Mouse (Mus musculus): ENCODE results near the gene Nrde2.
A peak's percentile ranks its signal among the peaks of the same experiment; 100 is the strongest.

Nrde2 gene

DNA sequence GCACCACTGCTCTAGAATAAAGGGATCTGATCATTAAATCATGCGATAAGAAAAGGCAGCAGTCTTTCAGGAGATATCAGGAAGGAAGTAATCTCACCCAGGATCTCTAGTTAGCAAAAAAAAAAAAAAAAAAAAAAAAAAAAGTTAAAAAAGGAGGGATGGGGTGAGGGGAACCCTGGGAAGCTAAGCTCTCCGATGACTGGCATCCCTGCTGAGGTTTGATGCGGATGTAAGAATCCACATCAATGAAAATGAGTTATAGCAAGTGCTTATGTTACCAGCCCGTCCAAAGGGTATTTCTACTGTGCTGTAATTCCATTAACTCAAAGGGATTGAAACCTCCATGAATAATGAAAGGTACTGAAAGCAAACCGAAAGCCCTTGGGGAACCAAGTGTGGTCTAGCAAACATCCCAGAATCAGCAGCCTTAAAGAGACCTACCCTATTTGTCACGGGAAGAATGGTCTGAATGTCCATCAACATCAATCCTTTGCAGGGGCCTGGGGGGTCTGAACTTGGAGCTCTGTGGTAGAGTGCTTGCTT, 19.5 kb upstream of the Nrde2 start:
- DNase-seq (ENCODE audit: low spot score in 2 of 2) = no peak

DNA sequence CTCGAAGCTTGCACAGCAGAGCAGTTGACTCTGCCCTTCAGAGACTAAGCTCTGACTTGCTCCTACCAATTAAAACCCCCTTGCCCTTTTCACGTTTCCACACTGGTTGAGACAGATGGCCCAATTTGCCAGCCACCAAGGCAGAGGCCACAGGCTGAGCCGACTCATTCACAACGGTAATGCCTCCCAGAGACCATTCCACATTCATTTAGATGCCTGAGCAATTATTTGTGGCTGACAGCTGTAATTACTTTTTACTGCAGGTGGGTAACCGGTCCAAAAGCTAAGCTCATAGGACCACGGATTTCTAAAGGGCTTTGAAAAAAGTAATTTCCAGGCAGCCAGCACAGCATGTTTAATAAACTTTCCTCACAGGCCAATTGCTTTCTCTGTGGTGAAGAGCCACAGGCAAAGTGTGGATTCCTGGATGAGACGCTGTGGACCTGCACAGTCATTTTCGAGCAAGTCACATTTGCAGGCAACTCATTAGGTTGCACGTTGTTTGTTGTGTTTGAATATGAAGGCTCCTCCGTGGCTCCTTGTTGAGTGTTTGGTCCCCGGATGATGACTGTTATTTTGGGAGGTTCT, 17.1 kb upstream of the Nrde2 start:
- DNase-seq (ENCODE audit: low spot score in 2 of 2) = no peak

DNA sequence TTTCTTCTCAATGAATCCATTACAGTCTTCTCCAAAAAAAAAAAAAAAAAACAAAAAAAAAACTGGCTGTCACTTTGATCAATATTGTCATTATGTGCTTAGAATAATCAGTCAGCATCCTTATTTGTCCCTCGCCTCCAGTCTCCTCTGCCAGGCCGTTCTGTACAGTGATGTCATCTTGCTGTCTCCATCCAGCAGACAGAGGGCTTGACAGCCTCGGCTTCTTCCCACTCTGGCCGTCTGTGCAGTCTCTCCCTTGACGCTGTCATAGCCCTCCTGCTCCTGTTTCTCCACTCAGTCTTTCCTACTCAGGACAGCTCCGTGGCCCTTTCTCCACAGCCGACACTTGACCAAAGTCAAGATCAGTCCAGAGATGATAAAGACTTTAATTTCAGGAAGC, 13.0 kb upstream of the Nrde2 start:
- DNase-seq (ENCODE audit: low spot score in 2 of 2) = no peak

DNA sequence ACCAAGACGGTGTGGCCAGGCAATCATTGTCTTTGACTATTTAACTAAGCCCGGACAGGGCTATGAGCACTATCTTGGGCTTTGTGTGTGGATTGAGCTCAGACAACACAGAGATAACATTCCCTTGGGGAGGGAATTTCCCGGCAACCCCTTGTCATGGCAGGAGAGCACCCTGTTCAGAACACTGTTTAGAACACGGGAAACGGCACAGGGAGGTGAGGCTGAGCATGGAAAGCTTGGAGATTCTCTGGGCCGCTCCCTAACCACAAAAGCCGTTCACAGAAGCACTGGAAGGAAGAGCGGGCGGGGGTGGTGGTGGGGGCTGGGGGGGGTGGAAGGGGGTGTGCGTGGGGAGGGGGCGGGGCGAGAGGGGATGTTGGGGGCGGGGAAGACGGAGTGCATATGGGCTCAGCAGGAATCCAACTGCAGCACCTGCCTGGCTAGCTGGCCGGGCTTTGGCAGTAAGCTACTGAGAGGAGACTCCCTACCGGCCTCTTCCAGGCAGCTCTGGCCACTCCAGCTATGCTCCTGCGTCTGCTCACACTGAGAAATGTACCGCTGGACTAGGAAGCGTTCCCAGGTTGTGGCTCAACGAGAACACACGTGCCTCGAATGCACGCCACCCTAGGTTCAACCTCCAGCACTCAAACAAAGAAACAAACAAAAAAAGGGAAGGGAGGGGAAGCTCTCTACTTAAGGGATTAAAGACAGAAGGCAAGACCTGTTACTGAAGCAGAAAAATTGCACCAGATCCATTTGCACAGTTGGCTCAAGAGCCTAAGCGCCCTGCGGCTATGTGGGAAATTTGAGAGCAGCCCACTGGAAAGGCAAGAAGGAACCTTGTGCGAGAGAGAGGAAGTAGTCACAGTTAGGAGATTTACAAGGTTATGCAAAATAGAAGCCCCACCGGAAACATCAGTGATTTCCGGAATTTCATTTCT, 8.7 kb upstream of the Nrde2 start:
- no peak for DNase-seq (ENCODE audit: low spot score in 2 of 2)

DNA sequence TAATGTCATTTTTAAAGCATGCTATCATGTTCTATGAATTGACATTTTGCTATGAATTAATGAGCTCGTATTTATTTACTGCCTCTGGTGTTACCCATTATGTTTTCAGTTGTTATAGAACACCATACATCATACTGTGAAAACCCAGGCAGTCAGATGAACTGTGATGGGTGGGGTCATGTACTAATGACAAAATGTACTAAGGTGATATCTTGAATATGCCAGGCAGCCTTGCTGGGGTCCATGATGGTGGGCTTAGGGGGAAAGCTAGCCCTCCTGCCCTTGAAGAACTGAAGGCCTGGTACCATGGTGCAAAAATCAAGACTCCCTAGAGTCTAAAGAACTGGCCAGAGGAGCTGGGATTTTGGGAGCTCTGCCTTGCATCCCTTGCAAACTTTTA, 8.0 kb upstream of the Nrde2 start:
- no peak for DNase-seq (ENCODE audit: low spot score in 2 of 2)

DNA sequence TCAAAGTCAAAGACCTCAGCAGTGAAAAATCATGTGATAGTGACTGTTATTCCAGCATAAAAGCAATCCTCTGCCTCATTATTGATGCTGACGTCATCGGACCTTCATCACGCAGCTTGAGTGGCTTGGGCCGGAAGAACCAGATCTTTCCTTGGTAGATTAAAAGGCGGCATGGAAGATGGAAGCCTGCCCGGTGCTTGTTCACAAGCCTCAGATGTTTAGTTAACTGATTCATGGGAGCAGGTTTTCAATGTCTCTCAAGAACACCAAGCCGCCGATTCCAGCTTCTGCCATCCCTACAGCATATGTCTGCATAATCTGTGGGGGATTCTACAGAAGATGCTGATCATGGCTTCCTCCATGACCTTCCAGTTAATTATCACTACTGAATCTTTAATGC, 7.5 kb upstream of the Nrde2 start:
- peak; percentile 72 to 75 for DNase-seq (ENCODE audit: low spot score in 2 of 2)

DNA sequence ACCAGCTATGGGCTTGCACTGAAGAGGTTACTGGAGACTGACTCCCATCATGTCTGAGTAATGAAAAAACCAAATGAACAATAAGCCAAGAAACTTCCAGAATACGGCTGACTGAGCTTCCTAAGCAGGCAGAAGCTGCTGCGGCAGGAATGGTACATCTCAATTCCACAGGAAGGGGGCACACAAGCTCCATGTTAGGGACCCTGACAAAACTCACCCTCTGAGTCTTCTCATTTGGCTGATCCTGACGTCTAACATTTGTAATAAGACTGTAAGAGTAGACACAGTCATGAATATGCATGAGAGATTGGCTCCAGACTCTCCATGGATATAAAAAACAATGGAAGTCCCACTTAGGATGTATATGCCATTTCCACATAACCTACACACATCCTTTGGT, 6.7 kb upstream of the Nrde2 start:
- peak; percentile 85 to 86 for DNase-seq (ENCODE audit: low spot score in 2 of 2)

DNA sequence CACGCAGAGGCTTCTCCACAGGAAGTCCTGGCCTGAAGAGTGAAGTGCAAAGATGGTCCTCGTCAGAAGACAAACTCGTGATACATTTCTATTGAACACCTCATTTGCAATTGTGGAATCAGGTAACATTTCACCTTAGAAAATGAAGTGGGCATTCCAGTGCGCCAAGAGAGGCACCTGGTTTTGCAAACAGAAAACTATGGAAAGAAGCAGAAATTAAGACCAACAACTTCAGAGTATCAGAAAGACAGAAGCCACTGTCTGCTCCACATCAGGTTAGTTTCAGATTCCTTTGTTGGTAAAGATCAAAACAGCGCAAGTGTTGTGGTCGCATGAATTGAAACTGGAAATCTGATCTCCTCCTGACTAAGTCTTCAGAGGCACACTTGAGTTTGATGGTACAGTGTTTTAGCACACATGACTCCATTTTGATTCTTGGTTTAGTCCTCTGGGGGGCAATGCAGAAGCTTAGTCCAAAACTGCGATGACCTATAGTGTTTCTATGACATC, 5.6 kb upstream of the Nrde2 start:
- no peak for DNase-seq (ENCODE audit: low spot score in 2 of 2)

DNA sequence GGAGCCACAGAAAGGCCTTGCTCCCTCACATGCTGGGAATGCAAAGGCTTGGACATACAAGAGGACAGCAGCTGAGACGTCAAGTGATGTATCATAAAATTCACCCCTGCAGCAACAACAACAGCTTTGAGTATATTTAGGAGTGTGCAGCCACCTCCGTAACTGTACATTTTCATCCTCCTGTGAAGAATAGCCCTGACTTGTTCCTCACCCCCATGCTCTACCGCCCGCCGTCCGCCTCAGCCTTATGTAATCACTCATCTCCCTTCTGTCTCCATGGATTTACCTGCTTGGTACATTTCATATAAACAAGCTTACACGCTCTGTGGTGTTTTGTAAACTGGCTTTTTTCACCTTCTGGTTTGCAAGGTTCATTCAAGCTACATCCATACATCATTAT, 7.0 kb downstream of the Nrde2 start:
- DNase-seq (ENCODE audit: low spot score in 2 of 2) = no peak

DNA sequence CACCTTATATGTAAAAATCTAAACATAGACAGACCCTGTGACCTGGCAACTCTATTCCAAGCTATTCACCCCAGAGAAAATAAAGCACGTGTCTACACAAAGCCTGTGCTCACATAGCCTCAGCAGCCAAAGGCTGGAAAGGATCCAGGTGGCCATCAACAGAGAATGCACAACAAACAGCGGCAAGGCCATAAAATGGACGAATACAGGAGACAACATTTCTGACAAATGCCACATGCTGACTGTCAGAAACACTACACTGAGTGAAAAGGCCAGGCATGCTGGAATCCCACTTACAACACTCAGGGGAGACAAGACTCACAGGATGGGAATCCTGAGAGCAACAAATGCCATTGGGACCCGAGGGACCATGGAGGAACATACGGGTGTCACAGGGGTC, 15.2 kb downstream of the Nrde2 start:
- no peak for DNase-seq (ENCODE audit: low spot score in 2 of 2)

DNA sequence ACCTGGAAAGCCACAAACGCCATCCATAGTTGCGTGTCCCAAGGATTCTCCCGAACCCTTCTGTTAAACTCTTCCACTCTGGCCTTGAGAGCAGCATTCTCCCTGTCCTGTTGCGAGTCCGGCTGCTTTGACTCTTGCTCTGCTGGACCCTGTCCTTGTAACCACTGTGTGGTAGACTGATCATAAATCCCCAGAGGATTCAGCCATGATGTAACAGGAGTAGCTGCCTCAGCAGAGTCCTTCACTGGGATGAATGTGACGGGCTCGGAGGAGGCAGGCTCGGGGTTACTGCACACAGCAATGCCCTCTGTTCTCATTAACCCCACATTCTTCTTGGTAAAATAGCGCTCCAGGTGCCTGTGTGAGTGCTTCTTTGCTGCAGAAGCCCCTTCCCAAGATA, 15.7 kb downstream of the Nrde2 start:
- no peak for DNase-seq (ENCODE audit: low spot score in 2 of 2)

DNA sequence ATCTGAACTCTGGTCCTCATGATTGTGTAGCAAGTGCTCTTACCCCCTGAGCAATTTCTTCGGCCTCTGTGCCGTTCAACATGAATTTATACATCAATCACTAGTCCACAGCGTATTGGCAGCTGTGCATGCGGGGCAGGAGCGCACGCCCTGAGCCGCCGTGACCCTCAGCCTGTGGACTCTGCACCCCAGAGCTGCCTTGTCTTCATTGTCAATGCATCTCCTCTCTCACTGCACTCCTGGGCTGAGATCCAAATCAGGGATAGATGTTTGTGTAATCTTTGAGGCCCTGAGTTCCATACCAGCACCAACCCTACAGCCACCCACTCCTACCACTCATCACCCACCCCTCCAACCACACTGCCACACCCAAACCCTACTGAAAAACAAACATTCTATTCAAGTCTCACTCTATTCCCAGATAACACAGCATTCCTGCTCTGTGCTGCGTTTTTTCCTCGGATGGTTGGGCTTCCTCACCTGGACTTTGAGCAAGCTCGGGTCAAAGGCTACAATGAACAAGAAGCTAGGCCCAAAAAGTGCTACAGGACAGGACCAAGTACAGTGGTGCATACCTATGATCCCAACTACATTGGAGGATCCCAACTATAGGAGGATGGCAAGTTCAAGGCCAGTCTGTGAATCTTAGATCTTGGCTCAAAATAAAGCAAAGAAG, 16.5 kb downstream of the Nrde2 start:
- DNase-seq (ENCODE audit: low spot score in 2 of 2) = no peak

DNA sequence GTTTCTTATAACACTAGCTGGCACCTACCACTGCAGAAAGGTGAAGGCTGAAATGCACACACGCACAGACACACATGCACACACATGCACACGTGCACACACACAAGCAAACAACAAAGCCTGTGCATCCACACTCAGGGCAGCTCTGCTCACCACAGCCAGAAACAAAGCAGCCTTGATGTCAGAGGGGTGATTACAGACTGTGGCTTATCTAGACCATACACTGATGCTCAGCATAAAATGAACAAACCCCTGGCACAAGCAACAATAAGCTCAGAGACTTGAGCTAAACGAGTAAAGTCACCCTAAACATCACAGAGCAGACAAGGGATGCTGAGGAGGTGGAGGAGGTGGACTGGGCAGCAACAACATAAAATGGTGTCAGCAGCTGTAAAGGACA, 24.3 kb downstream of the Nrde2 start:
- no peak for DNase-seq (ENCODE audit: low spot score in 2 of 2)

DNA sequence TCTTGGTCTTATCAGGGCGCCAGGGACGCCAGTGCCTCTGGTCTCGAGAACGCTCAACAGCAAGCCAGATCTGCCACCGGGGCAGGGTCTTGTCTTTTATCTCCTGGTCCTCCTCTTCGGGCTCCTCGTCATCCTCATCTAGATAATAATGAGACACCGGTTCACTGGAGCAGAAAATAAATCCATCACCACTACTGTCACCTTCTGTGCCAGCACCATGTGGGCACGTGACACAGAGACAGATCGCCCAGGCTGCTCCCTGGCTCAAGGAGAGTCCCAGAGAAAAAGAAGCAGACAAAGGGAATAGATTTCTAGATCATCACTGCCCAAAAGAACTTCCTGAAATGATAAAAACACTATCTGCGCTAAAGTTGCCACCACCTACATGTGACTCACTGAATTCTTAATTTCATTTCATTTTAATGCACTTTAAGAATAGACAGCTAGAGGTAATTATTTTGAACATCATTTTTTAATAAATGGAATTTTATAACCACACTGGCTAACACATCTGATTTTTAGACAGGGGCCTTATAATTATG, 25.0 kb downstream of the Nrde2 start:
- DNase-seq (ENCODE audit: low spot score in 2 of 2) = no peak

DNA sequence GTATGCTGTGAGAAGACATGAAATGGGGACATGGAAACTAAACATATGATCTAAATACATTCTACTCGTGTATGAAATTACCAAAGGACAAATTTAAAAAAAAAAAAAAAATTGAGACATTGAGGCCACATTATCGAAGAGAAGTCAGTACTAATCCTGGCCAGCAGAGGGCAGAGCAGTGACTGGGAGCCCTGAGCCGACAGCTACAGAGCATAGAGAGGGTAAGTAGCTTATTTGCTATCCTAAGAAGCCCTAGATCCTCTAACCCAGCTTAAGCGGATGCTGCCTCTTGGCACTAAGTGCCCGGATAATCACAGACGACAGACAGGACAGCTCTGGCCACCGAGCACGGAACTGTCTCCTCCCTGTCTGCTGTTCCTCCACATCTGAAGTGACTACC, 27.8 kb downstream of the Nrde2 start:
- peak; percentile 71 to 83 for DNase-seq (ENCODE audit: low spot score in 2 of 2)

DNA sequence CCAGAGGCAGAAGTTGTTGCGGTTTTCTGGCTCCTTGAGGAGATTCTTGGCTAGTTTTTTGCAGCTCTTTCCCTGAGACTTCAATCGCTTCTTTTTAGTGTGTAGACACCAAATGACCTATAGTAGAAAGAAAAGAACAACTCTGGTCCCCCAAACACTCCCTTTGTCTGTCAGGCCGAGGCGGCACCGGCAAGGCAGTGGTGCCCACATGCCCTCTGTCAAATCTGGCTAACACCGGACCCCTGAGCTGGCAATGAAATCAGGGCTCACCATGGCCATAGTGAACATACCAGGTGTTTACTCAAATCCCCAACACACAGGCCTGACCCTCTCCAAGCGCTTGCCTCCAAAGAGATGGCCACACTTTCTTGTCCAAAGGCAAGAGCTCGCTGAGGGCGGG, 28.3 kb downstream of the Nrde2 start:
- DNase-seq (ENCODE audit: low spot score in 2 of 2) = no peak

DNA sequence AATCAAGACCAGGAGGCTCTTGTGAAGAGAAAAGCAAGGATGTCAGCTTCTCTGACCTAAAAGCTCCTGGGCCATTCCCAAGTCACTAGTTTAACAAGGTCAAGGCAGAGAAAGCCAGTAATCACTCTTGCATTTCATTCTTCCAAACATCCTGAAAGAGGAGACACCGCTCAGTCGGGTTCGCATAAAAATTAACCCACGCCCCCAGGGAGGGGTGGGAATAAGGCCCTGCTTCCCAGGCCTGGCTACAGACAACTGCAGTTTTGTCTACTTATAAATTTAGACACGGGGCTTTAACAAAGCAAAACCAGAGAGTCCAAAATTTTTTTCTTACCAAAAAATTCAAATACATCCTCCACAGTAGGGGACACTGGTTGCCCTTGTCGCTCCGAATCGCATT, 30.5 kb downstream of the Nrde2 start:
- DNase-seq (ENCODE audit: low spot score in 2 of 2) = no peak

DNA sequence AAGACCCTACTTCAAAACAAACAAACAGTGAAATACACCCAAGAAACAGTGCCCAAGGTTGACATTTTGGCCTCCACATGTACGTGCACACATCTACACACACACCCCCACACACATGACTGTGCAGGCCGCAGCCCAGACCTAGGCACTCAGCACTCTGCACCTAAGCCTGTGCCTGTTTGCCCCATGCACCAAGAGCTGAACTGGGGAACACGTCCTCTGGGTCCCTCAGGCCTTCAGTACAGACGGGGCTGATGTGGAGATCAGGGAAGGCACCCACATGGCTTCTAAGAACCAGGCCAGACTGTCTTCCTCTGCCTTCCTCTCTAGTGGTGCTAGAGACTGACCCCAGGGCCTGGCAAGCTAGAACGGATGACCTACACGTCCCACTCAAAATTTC, 30.9 kb downstream of the Nrde2 start:
- DNase-seq (ENCODE audit: low spot score in 2 of 2) = no peak

DNA sequence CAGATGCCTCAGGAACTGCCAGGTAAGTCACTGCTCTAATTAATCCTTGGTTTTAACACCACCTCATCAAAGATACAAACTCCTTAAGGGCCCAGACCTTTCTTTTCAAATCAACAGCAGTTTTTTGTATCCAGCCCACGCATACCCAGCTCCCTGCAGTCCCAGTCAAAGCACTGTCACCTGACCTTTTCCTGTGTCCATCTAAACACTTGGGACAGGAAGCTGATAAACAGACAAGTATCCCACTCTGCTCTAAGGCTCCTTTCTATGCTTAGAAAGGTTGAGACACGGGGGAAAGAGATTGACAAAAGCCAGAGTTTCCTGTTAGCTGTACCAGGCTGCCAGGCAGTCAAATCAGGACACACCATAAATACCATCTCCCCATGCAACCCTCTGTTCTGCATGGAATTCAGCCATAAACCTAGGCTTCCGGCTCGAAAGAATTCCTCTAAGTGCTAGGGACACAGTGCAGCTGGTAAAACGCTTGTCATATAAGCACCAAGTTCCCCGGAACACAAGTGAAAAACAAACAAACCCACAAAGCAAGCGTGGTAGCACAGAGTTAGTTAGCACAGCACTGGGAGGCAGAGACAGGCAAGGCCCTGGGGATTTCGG, 31.5 kb downstream of the Nrde2 start:
- DNase-seq (ENCODE audit: low spot score in 2 of 2) = peak in 1 of 2 experiments; percentile 67

DNA sequence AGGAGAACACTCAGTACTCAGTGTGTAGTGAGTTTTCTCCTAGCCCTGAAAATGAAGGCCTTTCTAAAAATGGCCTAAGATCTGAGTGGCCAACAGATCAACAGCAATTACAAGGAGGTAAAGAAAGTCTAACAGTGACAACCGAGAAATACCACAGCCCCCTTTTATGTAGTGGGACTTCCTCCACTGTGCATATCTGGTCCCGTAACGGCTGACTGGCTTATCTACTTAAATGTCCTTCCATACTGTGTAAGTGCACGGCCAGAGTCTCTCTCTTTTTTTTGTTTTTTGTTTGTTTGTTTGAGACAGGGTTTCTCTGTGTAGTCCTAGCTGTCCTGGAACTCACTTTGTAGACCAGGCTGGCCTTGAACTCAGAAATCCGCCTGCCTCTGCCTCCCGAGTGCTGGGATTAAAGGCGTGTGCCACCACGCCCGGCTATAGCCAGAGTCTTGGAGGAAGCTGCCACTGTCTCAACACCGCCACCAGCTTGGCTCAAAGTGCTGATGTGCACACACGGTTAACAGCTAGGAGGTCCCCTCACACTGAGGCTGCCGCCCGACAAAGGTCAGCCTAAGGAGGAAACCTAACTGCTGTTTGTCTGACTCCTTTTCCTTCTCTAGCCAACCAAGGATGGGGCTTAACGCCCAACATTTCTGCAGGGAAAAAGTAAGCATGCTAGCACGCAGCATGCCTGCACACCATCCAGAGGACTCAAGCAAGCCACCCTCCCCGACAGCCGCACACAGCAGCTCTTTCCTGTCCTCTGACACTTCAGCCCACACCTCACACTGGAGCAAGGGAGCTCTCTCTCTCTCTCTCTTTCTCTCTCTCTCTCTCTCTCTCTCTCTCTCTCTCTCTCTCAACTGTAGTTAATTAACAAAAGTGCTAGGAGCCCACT, 32.2 kb downstream of the Nrde2 start:
- DNase-seq (ENCODE audit: low spot score in 2 of 2) = no peak

Data from right cerebral cortex, postnatal 10 days (tissue).